Mouse (Mus musculus) adipocyte (in vitro differentiated cells): ENCODE data around the gene Duox1.
"Not testable (repeated sequence)": the region's sequence is repeated elsewhere in the genome, so short reads cannot be mapped to it uniquely, and the experiment has no call there.

ENCODE experiments used
- DNase-seq: peaks from one replicate; pipeline ENCODE4 v3.0.0-alpha.2; 2016; ENCODE audit warnings: low spot score

The Duox1 gene

GRCm38 (mm10) chr2:122375391-122375991 is 60.0 kb downstream of the Duox1 start:
- peak; percentile 99 for DNase-seq

- peak; percentile 73 for DNase-seq
These were observed 60.6 kb downstream of the Duox1 start for GRCm38 (mm10) chr2:122376041-122376561.

DNA sequence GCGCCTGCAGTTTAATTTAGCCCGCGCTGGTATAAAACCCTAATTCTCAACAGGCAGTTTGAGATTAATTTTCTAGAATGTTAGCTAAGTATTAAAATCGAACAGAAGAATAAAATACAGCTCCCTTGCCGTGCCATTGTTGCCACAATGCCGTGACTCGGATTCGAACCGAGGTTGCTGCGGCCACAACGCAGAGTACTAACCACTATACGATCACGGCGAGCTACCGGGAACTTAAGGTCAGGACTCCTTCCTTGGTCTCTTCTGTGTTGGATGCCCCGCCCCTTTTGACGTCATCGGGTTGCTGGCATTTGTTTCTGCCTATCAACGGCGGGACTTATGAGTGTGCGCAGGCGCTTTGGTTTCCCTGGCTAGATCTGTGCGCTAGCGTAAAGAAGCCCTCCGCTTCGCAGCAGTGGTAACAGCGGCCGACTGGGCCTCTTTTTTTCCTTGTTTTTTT is 61.8 kb downstream of the Duox1 start:
- DNase-seq, result peak; percentile 98

- peak; percentile 78 for DNase-seq
These were observed 62.3 kb downstream of the Duox1 start for GRCm38 (mm10) chr2:122377751-122378246.

DNA sequence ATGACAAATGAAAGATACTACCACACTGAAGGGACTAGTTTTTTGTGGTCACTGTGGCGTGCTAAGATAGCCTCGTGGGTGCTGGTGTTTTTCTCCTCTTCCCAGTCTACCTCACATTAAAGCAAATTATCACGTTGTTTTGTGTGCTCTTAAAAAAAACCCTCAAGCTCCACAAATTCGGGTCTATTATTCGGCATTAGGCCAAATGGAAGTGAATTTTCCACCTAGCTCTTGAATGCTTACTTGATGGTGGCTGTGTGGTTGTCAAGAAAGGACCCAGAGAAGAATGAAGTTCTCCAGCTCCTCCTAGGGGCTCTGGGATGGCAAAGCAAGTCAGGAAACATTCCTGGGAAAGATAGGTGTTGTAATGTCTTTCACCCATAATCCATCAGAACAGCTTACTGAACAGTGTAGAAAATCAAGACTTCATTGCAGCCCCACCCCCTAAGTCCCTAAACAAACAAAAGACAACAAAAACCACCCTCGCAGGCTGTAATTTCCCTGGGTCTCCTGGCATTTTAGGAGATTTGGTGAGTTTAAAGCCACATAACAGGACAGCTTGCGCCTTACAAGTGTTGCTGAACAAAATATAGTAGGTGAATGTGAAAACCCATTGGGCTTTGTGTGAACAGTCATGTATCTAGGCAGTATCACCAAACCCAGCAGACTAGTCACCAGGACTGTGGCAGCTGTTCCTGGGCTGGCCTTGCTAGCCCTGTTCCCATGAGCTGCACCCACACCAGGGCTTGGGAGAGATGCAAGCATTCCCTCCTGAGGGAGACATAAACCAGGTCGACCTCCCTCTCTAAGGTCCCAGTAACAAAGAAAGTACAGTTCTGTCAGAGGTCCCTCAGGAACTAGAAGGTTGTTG is 63.2 kb downstream of the Duox1 start:
- peak; percentile 88 for DNase-seq

DNA sequence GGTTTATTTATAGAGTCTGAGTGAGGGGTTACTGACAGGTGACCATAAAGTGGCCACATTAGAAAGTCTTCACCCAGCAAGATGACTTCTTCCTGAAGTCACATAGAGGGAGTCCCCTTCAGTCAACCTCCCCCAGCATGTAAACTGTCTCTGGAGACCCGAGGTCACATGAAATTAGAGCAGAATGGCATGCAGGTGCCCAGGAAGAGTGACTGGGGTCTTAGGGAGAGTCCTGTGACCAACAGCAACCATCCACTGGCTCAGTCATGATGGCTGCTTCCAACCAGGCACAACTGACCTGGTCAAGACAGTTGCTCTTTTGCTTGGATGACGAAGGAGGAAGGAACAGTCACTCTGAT is 63.8 kb downstream of the Duox1 start:
- DNase-seq, result no peak

- DNase-seq, result peak; percentile 73
These were observed 65.4 kb downstream of the Duox1 start for GRCm38 (mm10) chr2:122380768-122381311.

DNA sequence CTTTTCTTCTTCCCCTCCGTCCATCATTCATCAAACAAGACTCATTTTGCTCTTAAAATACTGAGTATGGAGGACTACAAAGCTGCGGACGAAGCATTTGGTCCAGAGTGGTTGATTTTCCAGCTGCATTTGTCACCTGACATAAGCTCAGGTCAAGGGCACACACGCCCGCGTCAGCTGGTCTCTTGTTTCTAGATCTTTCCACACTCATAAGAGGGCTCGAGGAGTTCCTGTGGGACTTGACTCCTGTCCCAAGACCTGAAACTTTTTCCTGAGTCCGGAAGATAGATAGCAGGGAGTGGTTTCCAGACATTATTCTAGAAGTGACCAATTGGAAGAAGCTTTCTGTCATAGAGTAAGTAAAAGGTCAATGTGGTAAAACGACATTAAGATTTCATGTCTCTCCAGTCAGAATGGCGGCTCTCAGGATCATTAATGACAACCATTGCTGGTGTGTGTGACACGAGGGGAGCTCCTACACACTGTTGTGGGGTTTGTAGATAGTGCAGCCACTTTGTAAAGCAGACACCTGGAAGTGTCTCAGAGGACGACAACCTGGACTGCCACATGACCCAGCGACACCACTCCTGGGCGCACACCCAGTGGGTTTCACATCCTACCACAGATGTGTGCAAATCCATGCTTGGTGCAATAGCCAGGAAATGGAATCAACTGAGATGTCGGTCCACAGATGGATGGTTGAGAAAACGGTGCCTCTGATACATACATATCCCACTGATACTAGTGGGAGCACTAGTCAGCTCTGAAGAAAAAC is 66.0 kb downstream of the Duox1 start:
- no peak for DNase-seq

DNA sequence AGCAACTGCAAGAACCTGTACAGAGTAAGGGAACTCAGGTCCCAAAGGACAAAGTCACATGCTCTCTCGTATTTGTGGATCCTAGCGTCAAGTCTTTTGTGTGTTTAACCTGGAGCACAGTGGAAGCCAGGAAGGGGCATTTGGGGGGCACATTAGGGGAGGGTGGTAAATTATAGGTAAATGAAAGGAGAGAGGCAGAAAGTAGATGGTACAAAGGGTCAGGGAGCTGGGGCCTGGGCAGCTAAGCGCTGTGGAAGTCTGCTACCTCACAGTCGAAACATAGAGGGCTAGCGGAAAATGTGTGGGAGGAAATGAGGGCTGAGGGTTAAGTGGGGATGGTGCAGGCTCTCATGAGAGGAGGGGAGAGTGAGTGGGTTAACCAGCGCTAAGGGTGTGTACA is 66.6 kb downstream of the Duox1 start:
- no peak for DNase-seq

DNA sequence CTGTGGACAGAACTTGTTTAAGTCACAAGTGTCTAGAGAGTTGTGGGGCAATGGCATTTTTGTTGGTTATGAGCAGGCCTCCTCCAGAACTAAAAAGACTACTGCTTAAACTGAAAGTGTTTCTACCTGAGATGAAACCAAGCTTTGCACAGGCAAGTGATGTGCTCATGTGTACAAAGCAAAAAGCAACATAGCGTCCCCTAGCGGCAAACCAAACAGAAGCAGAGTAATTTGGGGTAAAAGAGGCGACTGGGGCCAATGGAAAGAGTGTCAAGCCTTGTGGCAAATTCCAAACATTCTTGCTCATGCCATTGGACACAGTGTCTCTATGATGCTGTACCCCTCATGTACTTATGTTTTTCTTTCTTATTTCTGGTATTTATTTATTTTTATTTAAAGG is 69.6 kb downstream of the Duox1 start:
- DNase-seq, result no peak

- not testable (repeated sequence) for DNase-seq
These were observed 71.7 kb downstream of the Duox1 start for GRCm38 (mm10) chr2:122387135-122387534.

- DNase-seq, result no peak
These were observed 80.7 kb downstream of the Duox1 start for GRCm38 (mm10) chr2:122396150-122396549.
